Mouse (Mus musculus): ENCODE measurements at regions not wholly inside any gene's neighbourhood (a gene's known extent, or its start where the extent isn't known, plus 50 kb on each side); places are given as distances from the start of the nearest gene placed in this dataset.
"Not testable (repeated sequence)": the region's sequence is repeated elsewhere in the genome, so short reads cannot be mapped to it uniquely, and the experiment has no call there.

DNA sequence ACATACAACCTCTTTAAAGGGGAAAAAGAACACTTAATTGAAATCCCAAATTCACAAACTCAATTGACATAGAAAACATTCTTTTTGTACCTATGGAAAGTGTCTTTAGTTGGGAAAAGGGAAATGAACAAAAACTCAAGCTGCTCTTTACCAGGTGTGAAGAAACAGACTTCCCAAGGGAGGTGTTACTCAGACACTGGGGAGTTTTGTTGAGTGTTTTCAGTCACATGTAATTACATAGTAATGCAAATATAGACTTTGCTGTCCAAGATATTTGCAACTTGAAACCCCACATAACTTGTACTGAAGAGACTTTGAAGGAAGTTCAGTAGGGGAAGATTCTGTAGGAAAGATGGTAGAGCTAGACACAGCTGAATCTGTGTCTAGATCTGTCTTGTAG lies 547.7 kb upstream of the Zfp960 start:
- DNase-seq (ENCODE audit: extremely low read depth, low read depth, low spot score) = no peak

DNA sequence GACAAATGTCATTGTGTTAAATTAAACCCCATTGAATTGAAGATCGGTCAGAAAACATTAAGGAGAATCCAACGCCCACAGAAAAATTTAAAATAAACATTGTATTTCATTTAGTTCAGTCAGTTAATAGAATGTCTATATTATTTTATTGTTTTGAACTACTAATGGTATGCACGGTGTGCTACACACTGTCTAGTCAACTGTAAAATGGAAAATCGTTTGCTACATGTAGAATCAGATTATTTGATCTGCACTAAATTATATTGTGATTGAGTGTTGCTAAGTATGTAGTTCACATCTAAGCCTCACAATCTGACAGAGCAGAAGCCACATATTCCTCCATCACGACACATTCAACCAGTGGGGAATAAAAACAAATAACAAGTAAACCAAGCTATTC lies 570.0 kb upstream of the Zfp960 start:
- DNase-seq (ENCODE audit: extremely low read depth, low read depth, low spot score) = no peak

DNA sequence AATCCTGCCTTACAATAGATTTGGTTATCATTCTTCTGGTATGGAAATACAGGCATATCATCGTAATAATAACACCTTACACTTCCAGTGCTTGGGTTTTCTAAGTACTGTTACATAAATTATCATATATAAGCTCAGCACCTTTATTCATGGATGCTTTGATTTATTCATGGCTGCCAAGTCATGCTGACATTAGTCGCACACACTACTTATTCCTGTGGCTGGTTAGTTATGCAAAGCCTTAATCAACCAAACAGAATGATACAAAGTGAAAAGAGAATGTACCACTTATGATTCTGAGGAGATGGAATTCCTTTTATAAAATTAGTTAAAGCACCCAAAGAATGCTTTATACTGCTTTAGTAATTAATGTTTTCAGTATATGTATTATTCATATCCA lies 570.4 kb upstream of the Zfp960 start:
- no peak for DNase-seq (ENCODE audit: extremely low read depth, low read depth, low spot score)

DNA sequence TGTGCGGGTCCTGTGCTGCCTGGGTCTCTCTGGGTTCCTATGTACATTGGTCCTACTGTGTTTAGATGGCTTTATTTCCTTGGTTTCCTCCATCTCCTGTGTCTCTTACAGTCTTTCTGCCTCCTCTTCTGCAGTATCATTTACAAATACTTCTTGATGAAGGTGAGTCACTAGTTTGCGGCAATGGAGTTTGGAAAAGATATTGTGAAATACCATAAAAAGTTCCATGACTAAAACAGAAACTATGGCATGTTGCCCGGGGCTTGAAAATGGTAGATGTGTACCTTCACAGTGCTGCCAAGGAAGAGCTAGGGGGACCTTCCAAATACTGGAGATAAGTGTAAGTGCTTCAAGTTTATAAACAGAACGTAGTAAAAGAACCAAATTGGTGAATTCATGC lies 571.4 kb upstream of the Zfp960 start:
- DNase-seq (ENCODE audit: extremely low read depth, low read depth, low spot score) = peak; percentile 18

DNA sequence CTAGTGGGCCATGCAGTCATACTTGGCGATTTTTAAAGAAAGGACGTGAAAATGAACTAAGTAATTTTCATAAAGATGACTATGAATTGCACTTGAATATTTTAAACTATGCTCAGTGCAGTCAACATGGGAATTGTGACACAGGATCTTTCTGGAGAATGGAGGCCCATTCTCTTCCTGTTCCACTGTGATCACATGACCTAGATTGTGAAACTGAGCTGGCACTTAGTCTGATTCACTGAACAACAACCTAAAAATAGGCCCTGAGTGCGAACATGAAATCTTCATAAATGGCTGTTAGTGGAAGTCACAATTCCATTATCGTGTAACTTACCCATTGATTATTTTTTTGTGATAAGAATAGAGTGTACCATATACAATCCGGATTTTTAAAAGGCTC lies 577.6 kb upstream of the Zfp960 start:
- DNase-seq (ENCODE audit: extremely low read depth, low read depth, low spot score) = no peak

DNA sequence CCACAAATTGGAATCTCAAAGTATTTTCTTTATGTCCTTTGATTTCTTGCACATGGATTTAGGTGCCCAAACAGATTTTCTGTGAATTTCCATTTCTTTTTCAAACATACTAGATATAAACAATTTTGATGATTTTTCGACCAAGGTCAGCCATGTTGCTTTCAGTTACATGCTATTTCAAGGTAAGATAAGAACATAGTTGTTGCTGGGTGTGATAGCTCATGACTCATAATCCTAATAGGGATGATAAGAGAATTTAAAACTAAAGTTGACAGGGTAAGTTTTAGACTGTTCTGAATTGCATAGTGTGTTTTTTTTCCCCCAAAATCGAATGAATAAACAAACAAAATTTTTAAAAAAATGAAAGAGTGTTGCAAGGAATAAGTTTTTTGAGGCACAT lies 579.9 kb upstream of the Zfp960 start:
- no peak for DNase-seq (ENCODE audit: extremely low read depth, low read depth, low spot score)

DNA sequence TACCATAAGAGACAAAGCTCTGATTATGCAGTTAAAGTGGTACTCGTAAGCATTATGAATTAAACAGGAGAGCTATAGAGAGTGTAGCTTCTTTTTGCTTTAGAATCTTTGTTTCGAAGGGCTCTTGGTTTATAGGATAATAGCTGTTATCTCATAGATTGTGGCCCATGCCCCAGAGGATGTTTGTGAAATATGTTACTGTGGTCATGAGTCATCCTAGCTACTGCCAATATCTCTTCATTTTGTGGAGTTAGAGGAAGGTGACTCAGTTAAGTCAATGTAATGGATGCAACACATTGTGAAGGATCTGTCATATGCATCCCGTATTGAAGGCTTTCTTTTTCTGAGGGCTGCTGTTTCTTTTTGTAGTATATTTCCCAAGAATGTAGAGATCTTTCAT lies 582.2 kb upstream of the Zfp960 start:
- DNase-seq (ENCODE audit: extremely low read depth, low read depth, low spot score) = no peak

DNA sequence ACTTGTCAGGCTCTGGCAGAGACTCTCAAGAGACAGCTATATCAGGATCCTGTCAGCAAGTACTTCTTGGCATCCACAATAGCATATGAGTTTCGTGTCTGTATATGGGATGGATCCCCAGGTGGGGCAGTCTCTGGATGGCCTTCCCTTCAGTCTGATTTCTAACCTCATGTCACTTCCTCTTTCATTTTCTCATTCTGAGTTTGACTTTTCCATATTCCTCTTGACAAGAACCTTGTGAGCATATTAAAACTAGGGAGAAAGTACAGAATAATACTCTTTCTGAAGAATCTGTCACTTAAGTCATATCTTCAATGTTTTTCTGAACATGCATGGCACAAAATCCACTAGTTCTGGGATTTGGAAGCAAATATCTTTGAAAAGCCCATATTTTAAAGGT lies 583.3 kb upstream of the Zfp960 start:
- no peak for DNase-seq (ENCODE audit: extremely low read depth, low read depth, low spot score)

DNA sequence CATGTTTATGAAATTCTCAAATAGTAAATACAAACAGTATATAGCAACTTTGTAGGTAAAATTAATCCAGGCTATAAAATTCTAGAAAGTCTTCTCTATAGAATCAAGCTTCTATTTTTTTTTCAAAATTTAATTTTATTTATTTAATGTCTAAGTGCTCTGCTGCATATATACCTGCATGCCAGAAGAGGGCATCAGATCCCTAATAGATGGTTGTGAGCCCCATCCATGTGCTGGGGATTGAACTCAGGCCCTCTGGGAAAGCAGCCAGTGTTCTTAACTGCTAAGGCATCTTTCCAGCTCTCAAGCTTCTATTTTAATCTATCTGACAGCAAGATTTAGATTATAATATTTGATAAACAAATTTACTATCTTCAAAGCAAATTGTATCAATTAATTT lies 602.7 kb upstream of the Zfp960 start:
- no peak for DNase-seq (ENCODE audit: extremely low read depth, low read depth, low spot score)

DNA sequence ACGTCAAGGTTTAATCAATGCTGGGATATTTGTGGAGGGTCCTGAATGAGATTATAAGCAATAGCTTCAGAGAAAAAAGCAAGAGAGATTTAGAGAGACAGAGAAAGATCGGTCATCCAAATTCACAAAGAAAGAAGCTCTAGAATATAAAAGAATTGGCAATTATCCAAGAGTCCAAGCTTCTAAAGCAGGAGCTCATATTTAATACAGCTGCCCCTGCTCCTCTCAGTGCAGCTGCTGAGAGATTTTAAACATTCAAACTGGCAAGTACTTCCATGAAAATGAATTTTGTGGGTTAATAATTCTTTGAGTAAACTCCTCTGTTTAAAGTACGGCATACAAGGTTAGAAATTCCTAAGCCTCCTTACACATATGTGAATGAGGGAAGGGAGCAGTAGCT lies 610.8 kb upstream of the Zfp960 start:
- no peak for DNase-seq (ENCODE audit: extremely low read depth, low read depth, low spot score)

DNA sequence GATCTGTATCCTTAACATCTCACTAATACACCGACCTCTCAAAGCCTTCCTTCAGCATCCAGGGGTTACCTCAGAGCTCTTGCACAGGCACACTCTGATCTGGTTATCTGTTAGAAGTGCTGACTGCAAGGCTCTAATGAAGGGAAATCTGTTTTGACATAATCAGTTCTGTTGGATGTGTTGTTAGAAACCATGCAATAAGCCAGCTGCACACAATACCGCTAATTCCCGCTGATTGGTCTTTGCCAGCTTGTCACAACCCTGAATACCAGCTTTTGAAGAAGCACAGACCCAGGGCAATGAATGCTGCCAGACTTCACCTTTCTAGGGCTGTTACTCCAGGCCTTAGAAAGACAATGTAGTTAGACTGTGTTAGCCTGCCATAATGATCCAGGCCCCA lies 613.7 kb upstream of the Rgmb start:
- no peak for DNase-seq (ENCODE audit: extremely low read depth, low read depth, low spot score)

DNA sequence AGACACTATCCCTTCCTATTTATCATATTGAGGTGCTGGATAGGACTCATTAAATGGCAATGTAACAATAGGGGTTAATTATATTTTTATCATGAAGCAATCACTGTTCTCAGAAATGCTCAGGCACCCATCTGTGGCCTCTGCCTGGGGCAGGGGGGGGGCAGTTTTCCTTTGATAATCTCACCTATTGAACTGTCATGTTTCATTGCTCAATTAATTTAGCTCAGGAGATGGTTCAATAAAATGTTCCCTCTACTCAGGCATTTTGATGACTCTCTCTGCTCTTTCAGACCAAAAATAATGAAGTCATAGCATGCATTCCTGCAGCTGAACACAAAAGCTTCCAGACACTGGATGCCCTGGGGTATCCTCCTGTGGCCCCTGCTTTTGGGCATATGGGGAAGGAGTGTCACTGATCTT lies 564.4 kb upstream of the Rgmb start:
- no peak for DNase-seq (ENCODE audit: extremely low read depth, low read depth, low spot score)

DNA sequence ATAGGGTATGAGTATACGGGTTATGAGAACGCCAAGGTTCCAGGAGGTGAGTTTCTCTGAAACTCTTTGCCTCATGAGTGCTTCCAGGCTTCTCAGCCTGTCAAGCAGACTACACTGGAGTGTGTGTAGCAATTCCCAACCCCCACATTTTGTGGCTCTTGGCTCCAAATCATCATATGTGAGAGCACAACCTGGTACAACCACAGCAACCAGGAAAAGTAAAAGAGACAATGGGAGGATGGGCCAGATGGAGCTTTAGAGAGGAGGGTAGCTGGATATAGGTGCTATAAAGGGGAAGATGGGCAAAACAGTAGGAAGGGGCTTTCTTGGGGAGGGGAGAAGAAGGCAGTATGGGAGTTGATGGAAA lies 544.0 kb upstream of the Rgmb start:
- DNase-seq (ENCODE audit: extremely low read depth, low read depth, low spot score) = not testable (repeated sequence)

DNA sequence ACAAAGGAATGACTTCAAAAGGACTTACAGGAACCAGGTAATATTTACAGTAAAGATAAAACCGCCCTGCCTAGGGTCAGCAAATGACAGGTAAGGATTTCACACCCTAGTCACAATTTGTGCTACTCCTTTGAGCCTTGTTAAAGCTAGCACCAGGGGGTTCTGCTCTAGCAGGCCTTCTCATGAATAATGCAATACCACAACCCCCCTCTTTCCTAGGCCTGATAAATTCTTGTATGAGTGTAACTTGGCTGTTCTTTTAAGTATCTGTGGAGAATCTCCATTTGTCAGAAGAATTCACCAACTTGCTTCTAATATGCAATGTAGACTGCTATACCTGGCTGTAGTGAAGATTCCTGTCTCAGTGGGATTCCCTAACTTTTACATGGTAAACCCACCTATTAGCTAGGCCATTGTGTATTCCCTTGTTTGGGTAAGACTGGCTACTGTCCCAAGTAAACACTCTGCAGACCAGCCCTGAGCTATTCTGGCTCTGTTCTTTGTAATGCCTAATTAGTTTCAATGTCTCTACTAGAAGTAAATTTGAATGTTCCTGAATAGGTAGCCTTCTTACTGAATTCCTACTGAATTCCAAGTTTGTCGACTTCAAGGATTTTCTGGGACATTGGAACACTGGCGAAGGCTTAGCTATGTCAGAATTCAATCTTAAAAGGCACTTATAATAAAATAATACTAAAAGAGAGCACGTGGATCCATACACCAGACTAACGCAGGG lies 543.4 kb upstream of the Rgmb start:
- not testable (repeated sequence) for DNase-seq (ENCODE audit: extremely low read depth, low read depth, low spot score)

DNA sequence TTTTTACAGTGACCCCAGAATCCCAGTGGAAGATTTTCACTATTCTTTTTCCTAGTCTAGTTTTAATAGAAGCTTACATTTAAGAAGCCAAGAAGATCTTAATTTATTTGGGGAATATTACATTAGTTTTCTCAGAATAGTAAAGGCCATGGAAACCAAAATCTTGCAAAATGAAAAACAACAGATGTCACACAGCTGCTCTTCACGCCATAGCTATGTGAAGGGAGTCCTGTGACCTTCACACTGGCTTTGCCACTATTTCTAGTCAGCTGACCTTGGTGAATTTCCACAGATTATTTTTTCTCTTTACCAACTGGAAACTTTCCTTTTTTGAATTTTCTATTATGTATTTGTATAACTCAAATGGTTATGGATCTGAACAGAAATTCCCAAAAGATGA lies 542.1 kb upstream of the Rgmb start:
- DNase-seq (ENCODE audit: extremely low read depth, low read depth, low spot score) = no peak

DNA sequence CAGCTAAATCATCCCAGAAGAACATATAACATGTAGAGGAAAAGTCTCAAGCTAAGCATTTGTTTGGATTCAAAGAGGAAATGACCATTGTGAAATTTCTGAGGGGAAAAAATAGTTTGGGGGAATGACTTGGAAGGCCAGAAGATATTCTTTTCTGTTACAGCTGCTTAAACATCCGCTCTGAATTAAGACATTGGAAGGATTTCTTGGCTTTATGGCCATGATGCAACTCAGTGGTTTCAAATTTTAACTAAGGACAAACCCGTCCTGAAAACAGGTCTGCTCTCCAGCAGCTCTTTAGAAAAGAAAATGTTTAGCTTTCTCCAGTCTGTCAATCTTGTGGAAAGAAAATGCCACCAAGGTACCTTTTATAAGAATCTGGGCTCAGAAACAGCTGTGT lies 513.2 kb upstream of the Rgmb start:
- DNase-seq (ENCODE audit: extremely low read depth, low read depth, low spot score) = no peak

DNA sequence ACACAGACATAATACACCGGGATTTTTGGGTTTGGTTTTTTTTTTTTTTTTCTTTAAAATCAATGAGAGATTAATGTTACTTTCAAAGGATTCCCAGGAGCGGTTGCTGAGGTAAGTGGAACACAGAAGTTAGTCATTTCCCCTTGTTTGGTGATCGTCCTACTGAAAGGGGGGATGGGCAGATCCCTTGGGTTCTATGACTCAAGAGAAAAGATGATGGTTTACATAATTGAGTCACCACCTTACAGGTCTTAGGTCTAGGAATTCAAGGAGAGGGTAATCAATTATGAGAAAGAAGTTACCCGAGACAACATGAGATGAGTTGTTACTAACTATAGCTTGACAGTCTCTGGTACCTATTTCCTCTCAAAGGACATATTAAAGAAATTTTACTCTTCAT lies 511.9 kb upstream of the Rgmb start:
- no peak for DNase-seq (ENCODE audit: extremely low read depth, low read depth, low spot score)

DNA sequence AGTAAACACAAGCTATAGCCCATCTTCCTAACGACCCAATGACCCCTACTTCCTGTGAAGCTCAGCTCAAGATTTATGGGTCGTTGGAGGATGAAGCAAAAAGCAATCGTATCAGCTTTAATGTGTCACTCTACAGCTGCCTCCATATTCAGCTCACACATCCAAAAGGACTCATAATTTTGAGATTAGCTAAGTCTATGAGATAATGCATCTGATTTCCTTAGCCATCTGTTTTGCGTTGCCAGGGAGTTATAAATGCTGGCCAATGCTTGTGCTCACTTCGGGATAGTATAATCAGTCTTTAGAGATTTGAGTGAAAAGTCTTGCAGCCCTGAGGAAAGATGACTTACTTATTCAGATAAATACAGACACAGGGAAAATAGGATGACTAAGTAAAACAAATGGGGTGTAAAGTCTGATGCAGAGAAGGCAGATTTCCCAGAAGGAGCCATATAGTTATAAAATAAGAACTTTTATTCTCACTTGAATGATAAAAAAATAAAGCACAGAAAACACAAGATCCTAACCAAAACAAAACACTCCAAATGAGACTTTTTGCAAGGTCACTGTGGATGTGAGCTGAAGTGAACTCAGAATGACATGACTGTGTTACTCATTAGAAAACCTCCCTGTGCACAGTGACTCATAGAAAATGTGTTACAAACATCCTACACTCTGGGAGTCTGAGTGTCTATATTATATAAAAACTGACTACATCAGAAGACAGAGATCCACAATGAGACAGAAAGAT lies 509.1 kb upstream of the Rgmb start:
- DNase-seq (ENCODE audit: extremely low read depth, low read depth, low spot score) = no peak

DNA sequence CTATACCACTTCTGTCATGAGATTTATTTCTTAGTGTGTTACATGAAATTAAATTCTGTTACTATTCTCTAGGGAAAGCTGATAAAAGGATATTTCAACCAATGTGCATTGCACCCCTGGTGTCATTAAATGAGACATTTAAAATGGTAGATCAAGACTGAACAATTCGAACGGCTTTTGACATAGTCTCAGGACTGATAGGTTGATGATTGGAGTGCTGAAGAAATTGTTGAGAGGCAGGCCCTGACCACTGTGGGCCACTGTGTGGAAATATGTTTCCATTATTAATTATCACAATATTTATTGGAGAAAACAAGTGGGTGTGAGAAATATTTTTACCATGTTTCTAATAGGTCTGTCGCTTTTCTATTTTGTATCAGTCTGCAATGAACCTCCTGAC lies 481.1 kb upstream of the Rgmb start:
- DNase-seq (ENCODE audit: extremely low read depth, low read depth, low spot score) = no peak

DNA sequence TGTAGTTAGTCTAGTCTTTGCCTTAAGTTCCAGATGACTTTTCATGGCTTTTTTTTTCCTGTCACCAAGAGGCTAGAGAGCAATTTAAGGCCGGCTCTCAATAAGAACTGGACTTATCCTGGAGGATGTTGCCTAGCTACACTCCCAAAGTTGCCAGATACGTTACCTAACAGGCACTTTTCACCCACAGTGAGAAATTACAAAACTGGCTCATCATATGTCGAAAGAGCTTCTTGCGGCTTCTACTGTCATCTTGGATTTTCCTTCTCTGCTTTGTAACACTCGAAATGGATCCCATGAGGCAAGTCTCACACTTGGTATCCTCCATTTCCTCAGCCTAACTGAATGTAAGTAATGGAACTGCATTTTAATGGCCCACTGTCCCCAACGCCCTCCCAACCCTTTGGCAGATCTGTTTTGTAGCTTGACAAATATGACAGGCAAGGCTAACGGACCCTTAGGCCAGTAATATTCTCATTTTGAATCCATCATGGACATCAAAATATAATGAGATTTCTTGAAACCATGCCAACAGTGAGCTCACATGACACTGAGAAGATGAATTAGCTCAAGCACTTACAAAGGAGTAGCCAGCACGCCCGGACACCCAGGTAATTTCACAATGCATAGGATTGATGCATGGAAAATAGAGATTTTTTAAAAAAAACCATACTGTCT lies 480.5 kb upstream of the Rgmb start:
- peak; percentile 78 for DNase-seq (ENCODE audit: extremely low read depth, low read depth, low spot score)

DNA sequence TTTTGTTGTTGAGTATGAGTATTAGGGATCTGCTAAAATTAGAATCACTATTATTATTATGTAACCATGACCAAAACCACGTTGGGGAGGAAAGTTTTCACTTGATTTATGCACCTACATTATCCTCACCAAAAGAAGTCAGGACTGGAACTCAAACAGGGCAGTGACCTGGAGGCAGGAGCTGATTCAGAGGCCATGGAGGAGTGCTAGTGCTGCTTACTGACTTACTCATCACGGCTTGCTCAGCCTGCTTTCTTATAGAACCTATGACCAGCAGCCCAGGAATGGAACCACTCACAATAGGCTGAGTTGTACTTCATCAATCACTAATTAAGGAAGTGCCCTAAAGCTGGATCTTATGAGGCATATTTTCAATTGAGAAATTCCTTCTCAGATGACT lies 470.9 kb upstream of the Rgmb start:
- DNase-seq (ENCODE audit: extremely low read depth, low read depth, low spot score) = no peak

DNA sequence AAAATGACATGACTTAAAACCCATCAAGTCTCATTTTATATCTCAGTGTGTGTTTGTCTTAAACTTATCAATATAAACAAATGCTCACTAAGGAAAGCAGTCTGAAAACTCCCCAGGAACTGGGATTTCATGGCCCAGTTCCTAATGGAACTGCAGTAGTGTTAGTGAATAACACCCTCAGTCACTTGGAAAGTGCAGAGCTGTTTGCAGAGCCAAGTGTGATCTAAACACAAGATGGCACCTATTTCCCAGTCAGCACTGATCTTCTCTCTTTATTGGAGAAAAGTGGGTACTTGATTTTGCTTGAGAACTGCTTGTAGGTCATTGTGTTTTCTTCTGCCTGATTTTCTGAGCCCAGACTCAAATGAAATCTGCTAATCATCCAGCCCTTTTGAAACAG lies 467.7 kb upstream of the Rgmb start:
- DNase-seq (ENCODE audit: extremely low read depth, low read depth, low spot score) = no peak
